Mouse (Mus musculus) kidney, adult 9 months (tissue): ENCODE data around the gene Mindy3.
"Not testable (repeated sequence)": the region's sequence is repeated elsewhere in the genome, so short reads cannot be mapped to it uniquely, and the experiment has no call there.

Experiments
- DNase-seq: peaks from one replicate; pipeline ENCODE4 v3.0.0; 2022

Gene Mindy3

DNA sequence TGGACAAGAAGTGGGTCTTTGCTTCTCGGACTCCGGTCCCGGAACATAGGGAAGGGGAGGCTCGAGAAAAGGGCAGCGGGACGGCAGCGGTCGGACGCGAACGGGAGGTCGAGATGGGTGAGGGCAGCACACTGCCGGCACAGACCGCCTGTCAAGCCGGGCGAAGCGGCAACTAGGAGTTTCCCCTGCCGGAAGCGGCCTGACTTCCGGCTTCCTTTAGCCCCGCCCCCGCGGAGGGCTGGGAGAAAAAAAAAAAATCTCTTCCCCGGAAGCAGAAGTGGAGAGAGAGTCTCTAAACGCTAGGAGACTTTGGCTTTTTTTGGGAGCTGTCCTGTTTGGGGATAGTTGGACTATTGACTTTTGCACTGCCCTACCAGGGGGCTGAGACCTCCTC lies at the start of gene Mindy3:
Mindy3 (minus strand) TSS at position 209 of the 394 bp plus-strand sequence.
- peak; percentile 96 for DNase-seq

DNA sequence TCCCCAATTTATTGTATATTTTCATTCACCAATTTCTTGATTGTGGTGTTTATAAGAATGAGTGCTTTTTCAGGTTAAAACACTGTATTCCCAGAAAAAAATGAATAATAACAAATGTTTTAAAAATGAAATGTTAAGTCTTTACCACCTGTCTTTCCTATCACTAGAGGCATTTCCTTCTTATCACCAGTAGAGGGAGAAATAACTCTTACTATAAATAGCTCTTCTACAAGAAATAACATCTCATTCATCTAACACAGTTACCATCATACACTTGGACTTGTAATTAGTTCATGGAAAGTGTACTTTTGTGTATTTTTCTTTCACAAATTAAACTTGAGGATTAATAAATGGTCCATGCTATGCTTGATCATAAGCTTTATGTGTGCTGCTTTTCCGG lies 40.5 kb upstream of the Mindy3 start:
- no peak for DNase-seq

DNA sequence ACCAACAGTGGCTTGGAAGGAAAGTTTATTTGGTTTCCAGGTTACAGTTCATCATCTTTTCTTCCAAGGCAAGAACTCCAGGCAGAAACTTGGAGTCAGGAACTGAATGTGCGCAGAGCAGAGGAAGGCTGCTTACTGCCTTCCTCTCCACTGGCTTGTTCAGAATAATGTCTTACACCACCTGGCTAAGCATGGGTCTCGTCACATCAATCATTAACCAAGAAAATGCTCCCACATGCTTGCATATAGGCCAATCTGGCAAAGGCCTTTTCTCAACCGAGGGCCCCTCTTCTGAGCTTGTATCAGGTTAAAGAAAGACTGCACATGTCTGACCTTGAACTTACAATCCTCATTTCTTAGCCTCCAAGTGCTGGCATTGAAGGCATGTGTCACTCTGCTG lies 30.8 kb upstream of the Mindy3 start:
- DNase-seq = no peak

DNA sequence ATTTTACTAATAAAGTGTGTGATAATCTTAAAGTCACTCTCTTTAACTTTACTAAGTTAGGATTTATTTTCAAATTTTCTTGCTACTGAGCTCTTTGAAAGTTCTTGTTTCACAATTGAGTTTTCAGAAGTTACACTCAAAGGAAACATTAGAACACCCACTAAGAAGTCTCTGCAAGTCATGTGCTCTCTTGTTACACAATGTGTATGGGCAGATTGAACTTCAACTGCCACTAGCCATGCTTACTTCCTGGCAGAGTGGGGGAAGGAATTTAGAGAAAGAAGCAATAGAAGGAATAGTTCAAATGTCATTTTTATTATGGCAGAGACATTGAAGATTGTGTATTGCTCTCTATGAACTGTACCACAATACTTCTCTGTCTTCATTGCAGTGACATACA lies 20.9 kb upstream of the Mindy3 start:
- DNase-seq = no peak

DNA sequence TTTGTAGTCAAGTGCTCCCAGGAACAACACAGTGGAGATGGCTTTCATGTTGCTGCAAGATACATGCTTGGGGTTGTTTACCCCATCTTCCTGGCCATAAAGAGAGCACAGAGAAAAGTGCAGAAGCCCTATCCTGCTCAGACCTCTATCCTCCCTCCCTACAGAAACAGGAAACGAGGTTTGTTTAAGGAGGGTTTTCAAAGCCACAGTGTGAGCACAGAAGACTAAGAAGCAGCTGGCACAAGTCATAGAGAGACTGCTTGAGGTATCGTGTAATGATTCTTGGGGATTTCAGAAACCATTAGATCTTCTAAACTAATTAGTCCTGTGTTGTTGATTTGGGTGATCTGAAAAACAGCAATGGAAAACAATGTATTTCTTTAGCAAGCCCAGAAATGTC lies 20.3 kb upstream of the Mindy3 start:
- DNase-seq = no peak

DNA sequence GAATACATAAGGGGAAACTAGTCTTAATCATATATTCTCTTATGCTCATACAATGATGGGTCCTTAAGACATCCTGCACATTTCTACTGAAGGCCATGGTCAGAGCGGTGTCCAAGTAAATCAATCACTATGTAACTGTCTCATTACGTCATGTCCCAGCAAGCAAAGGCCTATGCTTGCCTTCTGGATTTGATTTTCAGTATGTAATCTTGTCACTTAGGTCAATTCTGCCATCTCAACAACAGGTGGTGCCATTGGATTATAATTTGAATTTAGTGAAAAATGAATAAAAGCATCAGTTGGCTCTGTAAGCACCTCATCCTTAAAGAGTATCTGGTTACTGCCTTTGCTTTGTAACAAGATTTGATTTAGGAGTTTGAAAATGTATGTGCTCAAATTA lies 18.9 kb upstream of the Mindy3 start:
- DNase-seq = no peak

DNA sequence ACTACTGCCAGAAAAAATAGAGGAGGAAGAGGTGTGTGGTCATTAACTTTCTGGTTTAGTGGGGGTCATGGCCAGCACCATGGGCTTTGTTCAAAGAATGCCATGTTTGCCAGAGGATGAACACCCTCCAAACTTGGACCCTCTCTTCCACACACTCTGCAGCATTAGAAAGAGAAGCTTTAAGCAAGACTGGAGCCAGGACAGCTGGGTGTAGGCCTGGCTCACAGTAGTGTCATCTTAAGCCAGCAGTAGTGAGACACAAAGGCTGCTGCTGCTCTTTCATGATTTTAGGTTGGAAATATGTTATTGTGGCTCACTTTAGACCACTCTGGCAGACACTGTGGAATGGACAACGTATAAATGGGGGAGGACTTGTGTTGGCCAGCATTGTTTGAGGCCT lies 12.8 kb upstream of the Mindy3 start:
- DNase-seq = no peak

DNA sequence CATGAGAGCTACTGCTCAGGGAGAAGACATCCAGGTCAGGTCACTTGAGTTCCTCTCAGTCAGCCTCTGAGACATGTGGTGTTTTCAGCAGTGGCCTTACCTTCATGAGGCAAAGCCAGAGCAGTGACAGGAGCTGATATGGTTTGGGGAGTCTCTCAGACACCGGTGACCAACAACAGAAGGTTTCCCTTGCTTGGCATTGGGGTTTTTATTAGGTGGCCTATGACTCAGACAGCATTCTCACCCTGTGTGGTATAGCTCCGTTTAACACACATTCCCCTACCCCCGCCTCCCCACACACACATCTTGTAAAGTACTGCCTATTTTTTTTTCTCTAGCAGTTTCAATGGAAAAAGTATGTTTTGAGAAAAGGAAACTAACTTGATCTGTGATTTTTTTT lies 5.1 kb upstream of the Mindy3 start:
- no peak for DNase-seq

DNA sequence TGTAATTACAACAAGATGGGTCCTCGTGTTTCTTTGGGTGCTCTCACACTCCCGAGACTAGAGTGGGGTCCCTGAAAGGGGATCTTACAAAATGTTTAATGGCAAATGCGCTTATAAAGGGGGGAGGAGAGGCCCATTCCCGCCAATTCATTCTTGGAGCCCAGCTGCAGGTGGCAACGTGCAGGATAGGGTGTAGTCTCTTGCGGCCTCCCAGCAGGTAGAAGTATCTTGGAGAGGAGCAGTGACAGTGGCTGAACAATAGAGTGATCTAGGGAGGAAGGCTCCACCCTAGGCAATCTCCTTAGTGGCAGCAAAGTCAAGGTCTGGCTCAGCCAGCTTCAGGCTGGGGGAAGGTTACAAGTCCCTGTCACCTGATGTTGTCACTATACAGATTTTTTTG lies 4.2 kb upstream of the Mindy3 start:
- DNase-seq = not testable (repeated sequence)

DNA sequence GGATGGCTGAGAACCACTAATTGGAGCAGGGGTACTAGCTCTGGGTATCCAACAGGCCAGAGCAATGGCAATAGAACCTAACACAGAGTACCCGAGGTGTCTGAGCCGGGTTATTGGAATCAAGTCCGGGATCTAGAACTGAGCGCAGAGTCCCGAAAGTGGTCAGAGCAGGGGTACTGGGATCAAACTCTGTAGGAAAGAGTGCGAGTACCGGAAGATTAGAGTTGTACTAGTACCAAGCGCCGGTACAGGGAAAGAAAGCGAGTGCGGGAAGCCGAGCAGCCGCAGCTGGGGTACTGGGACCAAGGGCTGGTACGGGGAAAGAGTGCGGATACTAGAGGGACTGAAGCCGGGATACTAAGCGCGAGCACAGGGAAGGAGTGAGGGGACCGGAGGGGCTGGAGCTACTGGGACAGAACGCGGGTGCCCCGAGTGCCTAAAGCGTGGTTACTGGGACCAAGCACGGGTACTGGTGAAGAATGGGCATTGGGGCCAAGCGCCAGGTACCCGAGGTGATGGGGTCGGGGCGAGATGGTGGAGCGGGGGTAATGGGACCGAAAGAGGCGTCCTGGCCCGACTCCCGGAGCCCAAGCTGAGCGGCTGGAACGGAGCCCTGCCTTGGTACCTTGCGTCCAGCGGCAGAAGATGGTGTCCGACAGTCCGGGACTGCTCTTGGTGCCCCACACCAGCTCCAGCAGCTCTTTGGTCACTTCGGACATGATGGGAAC lies 572 bp downstream of the Mindy3 start:
- no peak for DNase-seq

DNA sequence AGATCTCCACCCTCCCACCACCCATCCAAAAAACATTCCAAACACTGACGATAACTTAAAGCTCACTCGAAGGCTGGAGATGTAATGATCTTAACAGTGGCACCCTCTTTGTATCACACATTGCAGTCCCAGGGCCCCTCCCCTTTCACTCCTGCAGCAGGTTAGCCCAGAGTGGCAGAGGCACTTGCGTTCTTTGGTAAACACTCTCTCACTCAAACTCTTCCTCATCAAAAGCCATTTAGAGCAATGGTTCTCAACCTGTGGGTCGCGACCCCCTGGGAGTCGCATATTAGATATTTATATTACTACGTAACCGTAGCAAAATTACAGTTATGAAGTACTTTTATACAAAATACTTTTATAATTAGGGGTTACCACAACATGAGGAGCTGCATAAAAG lies 1.1 kb downstream of the Mindy3 start:
- DNase-seq = peak; percentile 15

DNA sequence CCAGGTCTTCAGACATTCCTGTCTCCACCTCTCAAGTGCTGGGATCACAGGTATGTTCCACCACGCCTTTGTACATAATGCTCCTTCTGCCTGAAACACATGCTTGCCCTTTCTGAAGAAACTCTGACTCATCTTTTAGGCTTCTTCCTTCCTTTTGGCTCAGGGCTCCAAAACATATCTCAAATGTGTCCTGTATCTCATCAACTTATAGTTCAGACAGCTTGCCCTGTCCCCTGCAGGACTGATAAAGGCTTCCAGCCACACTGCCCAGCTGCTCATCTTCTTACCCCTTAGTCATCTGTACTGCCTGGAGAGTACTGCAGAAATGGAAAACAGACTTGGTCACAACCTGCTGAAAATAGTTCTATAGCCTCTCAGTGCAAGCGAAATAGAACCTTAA lies 7.0 kb downstream of the Mindy3 start:
- DNase-seq = no peak

DNA sequence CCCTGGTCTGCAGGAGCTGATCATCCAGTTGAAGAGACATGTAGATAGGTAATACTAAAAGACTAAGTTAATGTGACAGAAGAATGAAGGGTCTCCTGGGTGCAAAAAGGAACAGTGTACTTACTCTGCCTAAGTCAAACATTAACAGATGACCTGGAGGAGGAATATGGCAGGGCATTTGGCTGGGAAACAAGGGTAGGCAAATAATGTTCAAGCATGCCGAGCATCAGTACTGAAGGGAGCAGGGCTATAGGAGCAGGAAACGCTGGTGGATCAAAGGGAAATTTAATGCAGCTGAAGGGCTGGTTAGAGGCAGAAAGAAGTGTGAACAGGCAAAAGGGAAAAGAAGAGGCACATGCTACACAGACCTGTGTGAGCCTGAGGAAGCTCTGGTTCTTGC lies 8.1 kb downstream of the Mindy3 start:
- DNase-seq = peak; percentile 28

DNA sequence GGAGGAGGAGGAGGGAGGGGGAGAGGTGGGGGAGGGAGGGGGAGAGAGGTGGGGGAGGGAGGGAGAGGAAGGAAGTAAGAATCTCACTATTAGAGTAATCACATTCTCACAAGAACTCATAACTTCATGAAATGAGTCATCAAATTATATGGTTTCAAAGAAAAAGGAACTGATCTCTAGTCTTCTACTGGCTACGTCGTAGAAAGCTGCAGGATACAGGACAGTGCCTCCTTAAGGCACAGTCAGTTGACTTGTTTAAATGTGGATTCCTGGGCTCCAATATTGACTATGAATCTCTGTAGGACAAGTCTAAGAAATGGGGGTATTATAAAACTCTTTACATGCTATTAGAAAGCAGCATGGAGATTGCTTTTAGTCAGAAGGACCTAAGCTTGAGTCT lies 12.5 kb downstream of the Mindy3 start:
- DNase-seq = no peak

DNA sequence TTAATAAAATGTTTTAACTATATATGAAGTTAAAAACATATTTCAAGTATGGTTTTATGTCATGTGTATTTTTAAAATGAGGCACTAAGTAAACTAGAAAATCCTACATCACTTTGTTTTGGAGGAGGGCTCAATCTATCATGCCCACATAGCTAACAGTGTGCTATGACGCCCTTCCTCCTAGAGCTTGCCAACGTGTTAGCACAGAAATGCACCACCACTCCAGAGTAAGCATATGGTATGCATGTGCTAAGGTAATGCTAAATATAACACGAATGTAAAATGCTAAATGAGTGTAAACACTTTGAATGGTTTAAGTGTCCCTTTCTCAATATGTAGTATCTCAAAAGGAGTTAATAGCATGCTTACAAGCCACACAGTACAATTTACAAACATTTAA lies 16.8 kb downstream of the Mindy3 start:
- DNase-seq = no peak

DNA sequence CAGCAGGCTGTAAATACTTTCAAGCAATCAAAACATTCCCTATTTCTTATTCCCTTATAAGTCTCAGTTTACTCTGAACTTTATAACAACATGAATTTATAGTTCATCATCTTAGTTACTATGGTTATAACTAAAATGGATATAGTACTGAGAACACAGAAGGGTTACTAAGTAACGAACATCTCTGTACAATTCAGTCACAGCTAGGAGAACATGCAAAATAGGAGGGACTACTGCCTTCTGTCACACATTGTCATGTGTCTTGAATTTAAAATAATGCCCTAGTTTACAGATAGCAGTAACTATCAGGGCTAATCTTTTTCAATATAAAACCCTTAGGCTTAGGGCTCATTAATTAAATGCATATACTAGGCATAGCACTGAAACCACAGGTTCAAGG lies 18.1 kb downstream of the Mindy3 start:
- DNase-seq = no peak

DNA sequence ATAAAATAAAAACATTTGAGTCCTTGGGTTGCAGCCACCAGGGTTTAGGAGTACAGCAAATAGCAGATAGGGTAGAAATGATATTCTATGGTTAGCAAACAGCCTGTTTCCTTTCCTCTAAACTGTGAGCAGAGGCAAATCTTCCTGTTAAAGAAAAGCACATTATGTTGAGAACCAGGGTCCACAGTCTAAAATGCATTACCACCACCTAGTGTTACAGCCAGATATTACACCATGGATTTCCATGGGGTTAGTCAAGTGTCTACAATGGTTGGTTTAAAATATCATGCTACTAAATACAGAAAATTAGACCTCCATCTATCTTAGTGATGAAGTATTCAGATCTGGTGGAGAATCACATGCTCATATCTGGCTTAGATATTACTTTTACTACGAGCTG lies 30.2 kb downstream of the Mindy3 start:
- DNase-seq = peak; percentile 68

DNA sequence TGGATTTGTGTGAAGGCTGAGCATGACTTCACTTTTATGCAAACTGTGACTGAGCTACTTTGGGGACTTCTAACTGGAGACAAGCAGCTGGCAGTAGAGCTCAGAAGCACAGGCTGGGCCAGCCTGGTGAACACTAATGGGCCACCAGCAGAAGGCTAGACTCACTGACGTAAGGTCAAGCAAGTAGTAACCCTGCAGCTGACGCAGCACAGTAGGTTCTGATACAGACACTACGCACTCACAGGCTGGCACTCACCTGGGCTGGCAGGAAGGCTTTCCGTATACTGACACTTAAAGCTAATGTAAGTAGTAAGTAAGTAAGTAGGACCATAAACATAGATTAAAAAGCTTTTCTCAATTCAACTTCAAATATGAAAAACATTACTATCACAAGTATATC lies 30.7 kb downstream of the Mindy3 start:
- DNase-seq = no peak

DNA sequence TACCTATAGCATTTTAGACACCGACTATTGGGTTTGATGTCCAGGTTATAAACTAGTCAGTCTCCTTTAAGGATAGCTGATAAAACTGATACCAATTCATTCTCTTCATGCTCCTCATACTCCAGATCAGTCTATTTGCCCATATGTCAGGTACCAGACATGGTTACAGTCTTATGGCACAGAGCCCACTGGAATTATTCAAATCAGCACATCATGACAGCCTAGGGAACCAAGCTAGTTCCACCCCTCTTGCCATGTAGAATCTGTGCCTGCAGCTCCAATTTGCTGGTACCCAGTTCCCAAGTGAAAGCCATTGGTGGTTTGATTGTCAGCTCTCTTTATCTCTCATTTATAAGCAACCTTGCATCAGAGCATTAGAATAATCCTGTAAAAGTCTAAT lies 34.9 kb downstream of the Mindy3 start:
- no peak for DNase-seq

DNA sequence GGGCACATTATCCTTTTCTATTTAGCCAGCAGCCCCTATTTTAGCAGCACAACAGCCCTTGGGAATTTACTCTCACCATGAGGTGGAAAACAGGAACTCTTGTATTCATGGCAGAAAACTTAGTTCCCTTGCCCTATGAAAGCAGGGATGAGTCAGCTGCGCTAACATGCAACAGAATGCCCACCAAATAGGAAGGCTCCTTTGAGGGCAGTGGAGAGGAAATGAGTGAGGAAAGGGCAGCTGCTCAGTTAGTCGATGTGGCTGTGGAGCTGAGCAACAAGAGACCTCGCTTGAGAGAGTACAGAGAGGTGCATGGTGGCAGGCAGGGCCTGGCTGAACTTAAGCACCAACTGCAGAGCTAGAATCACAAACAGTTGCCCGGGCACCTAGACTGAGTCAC lies 36.6 kb downstream of the Mindy3 start:
- no peak for DNase-seq

DNA sequence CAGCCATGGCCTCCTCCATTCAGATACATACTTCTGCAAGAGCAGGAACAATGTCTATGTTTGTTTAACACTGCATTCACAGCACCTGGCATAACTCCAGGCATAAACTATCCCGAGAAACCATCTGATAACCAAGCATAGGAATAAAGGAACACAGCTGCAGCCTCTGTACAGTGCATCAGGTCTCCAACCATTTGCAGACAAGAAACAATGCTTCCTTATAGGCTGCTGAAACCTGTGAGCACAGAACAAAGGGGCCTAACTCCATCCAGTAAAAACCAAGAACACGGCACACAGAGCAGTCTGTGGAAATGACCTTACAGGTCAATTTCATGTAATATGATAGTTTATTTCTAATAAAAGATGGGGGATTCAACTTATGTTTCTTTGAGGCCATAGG lies 39.0 kb downstream of the Mindy3 start:
- DNase-seq = no peak

DNA sequence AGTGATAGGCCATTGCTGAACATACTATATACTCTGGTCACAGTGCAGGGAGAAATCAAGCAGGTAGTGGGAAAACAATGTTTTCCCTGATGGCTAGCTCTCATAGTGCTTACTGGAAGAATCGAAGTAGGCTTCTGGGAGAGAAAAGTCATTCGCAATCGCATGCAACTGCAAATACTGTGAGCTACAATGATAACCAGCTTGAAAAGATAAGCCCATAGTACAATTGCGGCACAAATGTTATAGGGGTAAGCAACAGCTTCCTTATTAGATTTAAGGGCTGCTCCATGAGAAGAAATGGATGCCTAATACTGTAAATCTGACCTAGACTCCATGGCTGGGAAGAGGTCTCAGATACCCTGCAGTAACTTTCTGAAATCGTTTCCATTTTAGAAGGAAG lies 40.7 kb downstream of the Mindy3 start:
- no peak for DNase-seq

DNA sequence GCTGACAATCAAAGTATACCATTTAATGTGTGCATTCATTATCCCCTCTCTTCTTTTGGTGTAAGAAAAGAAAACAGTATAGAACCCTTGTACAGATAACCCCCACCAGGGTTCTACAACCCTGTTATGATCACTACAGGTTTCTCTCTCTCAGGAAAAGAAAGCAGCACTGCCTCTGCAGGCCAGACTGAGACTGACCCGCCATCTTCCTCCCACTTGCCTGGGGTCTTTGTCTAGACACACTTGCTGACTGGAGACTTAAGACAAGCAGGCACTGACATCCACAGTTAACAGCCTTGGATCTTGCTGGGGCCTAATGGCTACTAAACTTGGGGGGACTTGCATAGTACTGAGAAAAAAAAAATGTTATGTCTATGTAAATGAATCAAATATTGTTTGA lies 42.2 kb downstream of the Mindy3 start:
- no peak for DNase-seq

DNA sequence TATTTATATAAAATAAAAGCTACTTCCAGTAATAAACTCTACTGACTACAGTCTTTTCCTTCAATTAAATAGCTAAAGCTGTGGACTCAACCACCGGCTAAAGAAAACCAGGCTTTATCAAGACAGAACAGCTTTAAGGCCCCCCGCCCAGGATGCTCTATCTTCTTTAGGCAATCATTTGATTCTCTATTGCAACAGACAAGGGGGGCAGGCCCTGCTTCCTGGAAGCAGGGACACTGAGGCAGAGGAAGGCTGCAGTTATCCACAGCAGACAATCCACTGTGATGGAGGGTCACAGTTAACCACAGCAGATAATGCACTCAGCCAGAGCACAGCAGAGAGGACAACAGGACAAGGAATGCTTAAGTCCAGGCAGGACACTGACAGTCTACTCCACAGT lies 46.4 kb downstream of the Mindy3 start:
- DNase-seq = no peak

DNA sequence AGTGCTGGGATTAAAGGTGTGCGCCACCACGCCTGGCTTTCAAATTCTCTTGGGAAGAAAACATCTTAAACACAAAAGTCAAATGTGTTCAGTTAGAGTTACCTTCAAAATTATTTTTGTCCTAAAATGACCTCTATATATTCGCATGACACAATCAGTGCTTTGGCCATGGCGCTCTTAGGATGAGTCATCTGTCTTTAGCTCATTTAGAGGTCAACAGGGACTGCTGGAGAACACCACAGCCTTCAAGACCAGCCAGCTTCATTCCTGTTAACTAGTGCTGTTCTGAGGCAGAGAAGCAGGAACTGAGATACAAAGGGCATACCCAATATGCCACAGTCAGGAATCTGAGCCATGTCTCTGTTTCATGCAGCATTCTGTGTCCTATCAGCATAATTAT lies 47.9 kb downstream of the Mindy3 start:
- DNase-seq = no peak

DNA sequence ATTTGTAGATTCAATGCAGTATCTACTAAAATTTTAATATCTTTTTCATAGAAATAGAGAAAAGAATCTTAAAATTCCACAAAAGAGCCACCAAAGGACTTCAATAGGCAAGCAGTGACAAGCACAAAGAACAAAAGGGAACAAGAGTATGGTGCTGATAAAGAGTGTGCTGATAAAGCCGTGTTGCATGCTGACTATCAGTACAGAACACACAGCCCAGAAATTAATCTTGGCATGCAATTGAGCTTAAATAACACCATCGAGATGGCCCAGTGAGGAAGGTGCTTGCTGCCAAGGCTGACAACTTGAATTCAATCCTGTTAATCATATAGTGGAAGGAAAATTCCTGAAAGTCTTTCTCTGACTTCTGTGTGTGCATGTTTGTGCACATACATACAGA lies 50.8 kb downstream of the Mindy3 start:
- no peak for DNase-seq
